ENCODE assay signal across 9 mouse cellular contexts in genomic region chr7:118242309-118242708, GRCm38 (mm10). TPM values are rescaled to one million over a fixed set of nuclear protein-coding genes. Genes with fewer than 3 reads are reported as not detected.
A peak's percentile ranks its signal among the peaks of the same experiment; 100 is the strongest.
DNase-seq lines count a peak whose midpoint lies in the region; ATAC-seq and TF ChIP-seq lines count a peak whose summit lies in the region.
"Had no signal": no experiment of that assay in that cellular context is flagged by ENCODE, and none has a peak within 500 bp of the region (broad histone marks: within the 10 kb centered on the region; RNA-seq: fewer than 3 reads in every experiment).

No protein-coding gene starts in this region.

- no peak for TF ChIP-seq POLR2A in thymus, adult 2 months (IDR thresholded peaks at IDR 0.05; ENCODE audit: control insufficient read depth, extremely low read depth, insufficient read depth, low read length, poor library complexity)

- H3K36me3 ChIP-seq in kidney, embryonic 15.5 days, result no peaks in the 10 kb centered on the region
- H3K36me3 ChIP-seq in hindbrain, embryonic 15.5 days, result no peaks in the 10 kb centered on the region
- H3K36me3 ChIP-seq in midbrain, embryonic 16.5 days (ENCODE audit: control insufficient read depth, insufficient read depth, low read length), result no peaks in the 10 kb centered on the region
- H3K36me3 ChIP-seq in thymus, adult 2 months (ENCODE audit: control insufficient read depth, insufficient read depth, low read length), result no peaks in the 10 kb centered on the region

- peak overlapping the region; percentile 96 for H3K4me3 ChIP-seq in kidney, embryonic 15.5 days (replicated peaks)
- peak overlapping the region; percentile 78 for H3K4me3 ChIP-seq in brown adipose tissue, adult 24 weeks (ENCODE audit: insufficient read depth, low read depth, low read length)
- H3K4me3 ChIP-seq in hindbrain, embryonic 15.5 days, result peak overlapping the region; percentile 98
- peak overlapping the region; percentile 97 for H3K4me3 ChIP-seq in midbrain, embryonic 16.5 days (ENCODE audit: low read depth, low read length)
- H3K4me3 ChIP-seq in thymus, adult 2 months (ENCODE audit: control insufficient read depth, insufficient read depth, low read length), result no peak overlapping the region

- H3K9me3 ChIP-seq in kidney, embryonic 15.5 days (replicated peaks), result no peaks in the 10 kb centered on the region
- H3K9me3 ChIP-seq in hindbrain, embryonic 15.5 days, result no peaks in the 10 kb centered on the region
- no peaks in the 10 kb centered on the region for H3K9me3 ChIP-seq in midbrain, embryonic 16.5 days (replicated peaks; ENCODE audit: control insufficient read depth, low read length, poor library complexity, severe bottlenecking)

- peak overlapping the region; percentile 91 for H3K9ac ChIP-seq in kidney, embryonic 15.5 days
- H3K9ac ChIP-seq in hindbrain, embryonic 15.5 days, result peak overlapping the region; percentile 99
- peak overlapping the region; percentile 97 for H3K9ac ChIP-seq in midbrain, embryonic 16.5 days (ENCODE audit: low read depth, low read length)

- peak overlapping the region; percentile 96 for H3K27ac ChIP-seq in kidney, embryonic 15.5 days
- peak overlapping the region; percentile 83; the same call in 1 of the 2 replicates for H3K27ac ChIP-seq in brown adipose tissue, adult 24 weeks (replicated peaks; ENCODE audit: low read depth, low read length)
- no peak overlapping the region for H3K27ac ChIP-seq in hindbrain, embryonic 15.5 days (replicated peaks)
- H3K27ac ChIP-seq in midbrain, embryonic 16.5 days (ENCODE audit: low read length), result no peak overlapping the region; the same call in 1 of the 2 replicates
- no peak overlapping the region for H3K27ac ChIP-seq in thymus, adult 2 months (ENCODE audit: control insufficient read depth, insufficient read depth, low read length)

- intact Hi-C loops in left cerebral cortex, postnatal 14 days (cut with DNase I), result loop anchor here (5.0 kb wide), 1 partner anchor 55 kb away; no protein-coding TSS in a partner anchor

- peaks cover 15% of the 10 kb centered on the region for H3K4me1 ChIP-seq in kidney, embryonic 15.5 days
- H3K4me1 ChIP-seq in brown adipose tissue, adult 24 weeks (ENCODE audit: control insufficient read depth, insufficient read depth, insufficient read length, low read length), result peaks cover 5% of the 10 kb centered on the region; the same call in 1 of the 2 replicates
- H3K4me1 ChIP-seq in hindbrain, embryonic 15.5 days (replicated peaks), result peaks cover 19% of the 10 kb centered on the region
- peaks cover 18% of the 10 kb centered on the region for H3K4me1 ChIP-seq in midbrain, embryonic 16.5 days (ENCODE audit: control insufficient read depth, insufficient read depth, low read length)
- peaks cover 2% of the 10 kb centered on the region; the same call in 1 of the 2 replicates for H3K4me1 ChIP-seq in thymus, adult 2 months (replicated peaks; ENCODE audit: control insufficient read depth, insufficient read depth, low read length)

- TF ChIP-seq CTCF in thymus, adult 2 months (IDR thresholded peaks at IDR 0.05; ENCODE audit: borderline replicate concordance, control insufficient read depth, extremely low read depth, insufficient read depth, low read length, poor library complexity), result no peak

- 15% methylated on average over 6 of the region's 6 CpGs for WGBS in kidney, embryonic 15.5 days
- 23% methylated on average over 6 of the region's 6 CpGs for WGBS in hindbrain, embryonic 15.5 days
- 23% methylated on average over 6 of the region's 6 CpGs for WGBS in midbrain, embryonic 16.5 days
- WGBS in thymus, adult 2 months, result 5% methylated on average over 6 of the region's 6 CpGs

- no peaks in the 10 kb centered on the region for H3K27me3 ChIP-seq in kidney, embryonic 15.5 days
- no peaks in the 10 kb centered on the region for H3K27me3 ChIP-seq in hindbrain, embryonic 15.5 days
- no peaks in the 10 kb centered on the region for H3K27me3 ChIP-seq in midbrain, embryonic 16.5 days (ENCODE audit: control insufficient read depth, insufficient read depth, low read depth, low read length)
- no peaks in the 10 kb centered on the region for H3K27me3 ChIP-seq in thymus, adult 2 months (ENCODE audit: control insufficient read depth, insufficient read depth, low read length)

- peak overlapping the region; percentile 78 for H3K4me2 ChIP-seq in kidney, embryonic 15.5 days
- peak overlapping the region; percentile 72 for H3K4me2 ChIP-seq in hindbrain, embryonic 15.5 days
- H3K4me2 ChIP-seq in midbrain, embryonic 16.5 days (ENCODE audit: low read length), result peak overlapping the region; percentile 72

- no peak for ATAC-seq in kidney, embryonic 15.5 days (replicated peaks; ENCODE audit: low FRiP score)
- no peak for ATAC-seq in hindbrain, embryonic 15.5 days (ENCODE audit: low FRiP score, low read depth)
- ATAC-seq in midbrain, embryonic 16.5 days, result no peak
- ATAC-seq in cerebellum, adult (ENCODE audit: insufficient number of reproducible peaks, low FRiP score, low TSS enrichment), result no peak

- no peak for DNase-seq in kidney, postnatal 14 days
- no peak for DNase-seq in left cerebral cortex, postnatal 14 days (ENCODE audit: low spot score in 2 of 2)
- DNase-seq in thymus, adult 2 months, result no peak
- DNase-seq: kidney, postnatal 4 days had no signal

RNA-seq across cellular contexts. Expression of gene Smg1, which starts 1.2 kb away (rescaled TPM):
- 17.3 and 19.0 TPM in 2 replicates for polyA plus RNA-seq in kidney, embryonic 15.5 days (2015; fragmentation: Nextera tagmentation; extraction: Ambion mirVana)
- 7.3 and 14.5 TPM in 2 replicates for polyA plus RNA-seq in brown adipose tissue, adult 24 weeks (2012; ENCODE audit: insufficient read depth, insufficient read length, missing spikeins)
- 16.5 and 21.2 TPM in 2 replicates for polyA plus RNA-seq in hindbrain, embryonic 15.5 days (2015; fragmentation: Nextera tagmentation; extraction: Ambion mirVana)
- polyA plus RNA-seq in midbrain, embryonic 16.5 days (2015; fragmentation: Nextera tagmentation; extraction: Ambion mirVana), result 16.0 and 19.3 TPM in 2 replicates
- 10 to 100 TPM; 61.1 to 67.2 TPM for total RNA-seq in left cerebral cortex, postnatal 14 days (2021)
- polyA plus RNA-seq in thymus, adult 2 months (2012; rRNA removed), result 83.7 and 107 TPM in 2 replicates

Comparison
In these comparisons a context has a peak if more than half of its experiments do, and no peak if none do; other contexts are left out.
1. H3K27ac ChIP-seq: peak in kidney, embryonic 15.5 days (single experiment) and brown adipose tissue, adult 24 weeks (single experiment); none in hindbrain, embryonic 15.5 days (single experiment), midbrain, embryonic 16.5 days (single experiment) and thymus, adult 2 months (single experiment).
2. Peak in every context shown above with its lines, with median percentiles within 50 percentile points of each other: H3K4me2 ChIP-seq and H3K9ac ChIP-seq.